Mouse (Mus musculus): Measurements from ENCODE around the gene Hoxb3. TPM values are rescaled to one million over a fixed set of nuclear protein-coding genes. Genes with fewer than 3 reads are reported as not detected.

Hoxb3 gene
- polyA plus RNA-seq, 1 experiment from 2014 or later, result 4.2 TPM

DNA sequence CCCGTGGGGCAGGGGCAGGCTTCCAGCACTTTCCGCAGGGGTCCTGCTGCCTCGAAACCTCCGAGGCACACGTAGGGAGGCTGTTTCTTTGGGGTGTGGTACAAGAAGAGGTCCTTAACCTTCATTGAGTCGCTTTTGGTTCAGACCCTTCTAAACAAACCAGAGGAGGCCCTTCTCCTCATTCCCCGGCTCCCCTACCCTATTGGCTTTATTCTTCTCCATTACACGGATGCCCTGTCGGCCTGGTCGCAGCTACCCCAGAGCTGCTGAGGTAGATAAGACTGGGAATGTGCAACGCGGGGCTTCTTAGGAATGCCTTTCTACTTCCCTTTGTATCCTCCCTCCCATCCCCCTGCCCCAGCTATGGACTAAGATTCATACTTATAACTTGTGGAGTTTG is 3.6 kb downstream of the Hoxb3 start:
- H3K4me3 ChIP-seq (replicated peaks; ENCODE audit: low read depth, low read length), result peak overlapping the region; percentile 8; the same call in 1 of the 2 replicates
- no peak for DNase-seq (ENCODE audit: low spot score)
- no peaks in the 10 kb centered on the region for H3K9me3 ChIP-seq (replicated peaks; ENCODE audit: low read length)
- peak overlapping the region; percentile 99 for H3K27ac ChIP-seq
- TF ChIP-seq CTCF (IDR thresholded peaks at IDR 0.05; ENCODE audit: low read depth), result no peak
- peaks cover 12% of the 10 kb centered on the region; the same call in 1 of the 2 replicates for H3K36me3 ChIP-seq (ENCODE audit: insufficient read depth, low read length)
- H3K4me2 ChIP-seq (ENCODE audit: low read length), result peak overlapping the region; percentile 96
- peaks cover 74% of the 10 kb centered on the region for H3K4me1 ChIP-seq (replicated peaks; ENCODE audit: insufficient read depth, low read length)
- peak overlapping the region; percentile 88 for H3K9ac ChIP-seq (ENCODE audit: low read depth, low read length)
- no peaks in the 10 kb centered on the region for H3K27me3 ChIP-seq (ENCODE audit: insufficient read depth, low read length)
- 33% methylated on average over 12 of the region's 12 CpGs for WGBS
- no peak for ATAC-seq (replicated peaks; ENCODE audit: low FRiP score, low read depth)

DNA sequence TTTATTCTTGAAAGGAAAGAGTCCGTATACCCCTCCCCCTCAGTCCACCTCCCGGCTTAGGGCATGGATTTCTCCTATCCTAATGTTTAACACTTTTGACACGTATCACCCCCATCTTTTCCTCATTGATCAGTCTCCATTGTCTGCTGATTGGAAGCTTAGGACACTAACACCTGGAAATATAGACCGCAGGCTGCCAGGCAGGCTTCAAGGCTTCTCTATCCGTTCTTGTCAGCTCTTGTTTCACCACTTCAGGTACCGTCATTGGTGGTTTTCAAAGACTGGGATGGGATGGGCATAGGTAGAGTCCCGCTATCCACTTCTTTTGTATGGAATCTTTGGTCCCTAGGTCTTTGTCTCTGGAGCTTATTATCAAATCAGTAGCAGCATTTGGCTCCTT is 4.0 kb downstream of the Hoxb3 start:
- Histone ChIP-seq H3K27ac (peak overlapping the region; percentile 99), H3K9ac (ENCODE audit: low read depth, low read length) (peak overlapping the region; percentile 88), H3K4me1 (replicated peaks; ENCODE audit: insufficient read depth, low read length) (peaks cover 75% of the 10 kb centered on the region), H3K4me2 (ENCODE audit: low read length) (peak overlapping the region; percentile 96), H3K27me3 (ENCODE audit: insufficient read depth, low read length) (no peaks in the 10 kb centered on the region), H3K4me3 (replicated peaks; ENCODE audit: low read depth, low read length) (peak overlapping the region; percentile 11), H3K9me3 (replicated peaks; ENCODE audit: low read length) (no peaks in the 10 kb centered on the region), H3K36me3 (ENCODE audit: insufficient read depth, low read length) (peaks cover 12% of the 10 kb centered on the region; the same call in 1 of the 2 replicates)
- TF ChIP-seq CTCF (IDR thresholded peaks at IDR 0.05; ENCODE audit: low read depth), result no peak
- DNase-seq (ENCODE audit: low spot score) (no peak), ATAC-seq (replicated peaks; ENCODE audit: low FRiP score, low read depth) (no peak)
- WGBS, result 43% methylated on average over 7 of the region's 7 CpGs

DNA sequence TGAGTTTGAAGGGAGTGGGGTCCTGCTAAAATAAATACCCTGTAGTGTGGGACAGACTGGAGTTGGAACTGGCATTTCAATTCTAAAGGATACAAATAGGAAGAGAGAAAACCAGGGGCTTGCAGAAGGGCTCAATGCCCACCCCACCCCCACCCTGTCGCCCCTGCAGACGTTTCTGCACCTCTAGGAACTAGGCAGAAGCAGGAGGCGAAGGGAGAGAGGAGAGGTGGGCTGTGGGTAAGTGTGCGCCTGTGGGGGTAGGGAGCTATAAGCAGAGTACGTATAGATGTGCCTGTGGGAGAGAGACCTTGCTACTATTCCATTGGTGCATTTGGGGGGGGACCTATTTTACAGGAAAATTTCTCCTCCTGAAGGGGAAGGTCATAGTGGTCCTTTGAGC is 4.6 kb downstream of the Hoxb3 start:
- Histone ChIP-seq H3K36me3 (ENCODE audit: insufficient read depth, low read length) (peaks cover 14% of the 10 kb centered on the region; the same call in 1 of the 2 replicates), H3K4me2 (ENCODE audit: low read length) (peak overlapping the region; percentile 96), H3K27me3 (ENCODE audit: insufficient read depth, low read length) (no peaks in the 10 kb centered on the region), H3K4me3 (replicated peaks; ENCODE audit: low read depth, low read length) (peak overlapping the region; percentile 11; the same call in 1 of the 2 replicates), H3K27ac (peak overlapping the region; percentile 99), H3K9me3 (replicated peaks; ENCODE audit: low read length) (no peaks in the 10 kb centered on the region), H3K4me1 (replicated peaks; ENCODE audit: insufficient read depth, low read length) (peaks cover 72% of the 10 kb centered on the region), H3K9ac (ENCODE audit: low read depth, low read length) (peak overlapping the region; percentile 44)
- TF ChIP-seq CTCF (IDR thresholded peaks at IDR 0.05; ENCODE audit: low read depth), result no peak
- ATAC-seq (replicated peaks; ENCODE audit: low FRiP score, low read depth) (no peak), DNase-seq (ENCODE audit: low spot score) (no peak)
- WGBS, result 36% methylated on average over 5 of the region's 5 CpGs

DNA sequence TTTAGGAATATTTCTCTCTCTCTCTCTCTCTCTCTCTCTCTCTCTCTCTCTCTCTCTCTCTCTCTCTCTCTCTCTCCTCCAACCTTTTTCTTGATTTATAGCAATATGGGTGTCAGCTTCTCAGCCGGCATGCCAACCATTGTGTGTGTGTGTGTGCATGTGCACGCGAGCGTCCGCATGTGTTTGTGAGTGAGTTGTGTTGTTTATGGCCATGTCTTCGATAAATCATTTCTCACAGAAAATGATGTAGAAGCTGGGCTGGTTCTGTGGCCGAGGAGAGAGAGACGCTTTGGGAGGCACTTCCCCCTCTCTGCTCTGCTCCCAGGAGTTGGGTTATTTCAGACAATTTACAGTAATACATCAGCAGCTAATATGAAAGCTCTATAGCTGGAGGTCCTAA is 5.5 kb downstream of the Hoxb3 start:
- Histone ChIP-seq H3K27me3 (ENCODE audit: insufficient read depth, low read length) (no peaks in the 10 kb centered on the region), H3K36me3 (ENCODE audit: insufficient read depth, low read length) (peaks cover 15% of the 10 kb centered on the region; the same call in 1 of the 2 replicates), H3K27ac (peak overlapping the region; percentile 99), H3K4me3 (replicated peaks; ENCODE audit: low read depth, low read length) (0 out of 2 replicates have a peak overlapping the region, but pooled peaks have one; percentile 13), H3K4me2 (ENCODE audit: low read length) (peak overlapping the region; percentile 96), H3K9ac (ENCODE audit: low read depth, low read length) (0 out of 2 replicates have a peak overlapping the region, but pooled peaks have one; percentile 52), H3K4me1 (replicated peaks; ENCODE audit: insufficient read depth, low read length) (peaks cover 72% of the 10 kb centered on the region), H3K9me3 (replicated peaks; ENCODE audit: low read length) (no peaks in the 10 kb centered on the region)
- DNase-seq (ENCODE audit: low spot score), result no peak
- 10% methylated on average over 8 of the region's 8 CpGs for WGBS
- TF ChIP-seq CTCF (IDR thresholded peaks at IDR 0.05; ENCODE audit: low read depth), result no peak
- ATAC-seq (replicated peaks; ENCODE audit: low FRiP score, low read depth), result no peak

DNA sequence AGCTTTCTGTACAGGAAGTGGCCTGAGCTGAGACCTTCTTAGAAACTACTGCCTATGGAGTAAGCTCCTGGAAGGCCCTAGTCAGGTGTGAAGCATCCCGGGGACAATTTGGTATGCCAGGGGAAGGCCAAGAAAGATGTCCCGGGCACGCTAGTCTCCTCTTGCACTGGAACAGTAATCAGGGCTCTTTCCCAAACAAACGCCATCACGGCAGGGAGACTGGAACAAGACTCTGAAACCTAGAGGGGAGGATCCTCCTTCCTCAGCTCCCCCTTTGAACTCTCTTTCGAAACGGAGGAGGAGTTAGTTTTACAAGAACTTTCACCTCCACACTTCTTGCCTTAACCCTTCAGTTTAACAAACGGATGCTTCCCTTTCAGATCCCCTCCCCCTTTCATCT is 9.0 kb downstream of the Hoxb3 start:
- Histone ChIP-seq H3K9ac (ENCODE audit: low read depth, low read length) (peak overlapping the region; percentile 73), H3K4me1 (replicated peaks; ENCODE audit: insufficient read depth, low read length) (peaks cover 78% of the 10 kb centered on the region), H3K9me3 (replicated peaks; ENCODE audit: low read length) (no peaks in the 10 kb centered on the region), H3K27ac (peak overlapping the region; percentile 96), H3K27me3 (ENCODE audit: insufficient read depth, low read length) (no peaks in the 10 kb centered on the region), H3K36me3 (ENCODE audit: insufficient read depth, low read length) (peaks cover 10% of the 10 kb centered on the region; the same call in 1 of the 2 replicates), H3K4me2 (ENCODE audit: low read length) (peak overlapping the region; percentile 72), H3K4me3 (replicated peaks; ENCODE audit: low read depth, low read length) (peak overlapping the region; percentile 33)
- ATAC-seq (replicated peaks; ENCODE audit: low FRiP score, low read depth) (no peak), DNase-seq (ENCODE audit: low spot score) (peak; percentile 89)
- 6% methylated on average over 8 of the region's 8 CpGs for WGBS
- no peak for TF ChIP-seq CTCF (IDR thresholded peaks at IDR 0.05; ENCODE audit: low read depth)

DNA sequence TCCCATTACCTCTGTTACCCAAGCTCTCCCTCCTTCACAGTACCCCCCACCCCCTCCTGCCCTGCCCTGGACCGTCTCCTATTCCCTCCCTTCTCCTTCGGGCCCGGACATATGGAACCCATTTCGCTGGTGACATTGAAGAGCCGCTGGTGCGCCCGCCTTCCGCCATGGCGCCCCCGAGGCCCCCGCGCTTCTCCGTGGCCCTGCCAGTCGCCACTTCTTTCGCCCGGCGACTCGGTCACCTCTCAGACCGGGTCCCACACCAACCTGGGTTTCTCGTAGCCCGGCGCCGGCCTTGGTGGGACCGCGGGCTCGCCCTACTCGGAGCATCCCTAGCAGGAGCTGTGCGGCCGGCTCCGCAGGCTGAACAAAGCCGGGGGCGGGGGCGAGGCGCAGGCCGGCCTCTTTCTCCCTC is 9.5 kb downstream of the Hoxb3 start:
- ATAC-seq (replicated peaks; ENCODE audit: low FRiP score, low read depth) (no peak), DNase-seq (ENCODE audit: low spot score) (no peak)
- WGBS, result 11% methylated on average over 35 of the region's 35 CpGs

More for the DNA sequence above, 9.5 kb downstream of the Hoxb3 start:
- Histone ChIP-seq H3K4me3 (replicated peaks; ENCODE audit: low read depth, low read length) (peak overlapping the region; percentile 33), H3K27ac (peak overlapping the region; percentile 96), H3K4me2 (ENCODE audit: low read length) (peak overlapping the region; percentile 72), H3K9ac (ENCODE audit: low read depth, low read length) (peak overlapping the region; percentile 73), H3K27me3 (ENCODE audit: insufficient read depth, low read length) (no peaks in the 10 kb centered on the region), H3K9me3 (replicated peaks; ENCODE audit: low read length) (no peaks in the 10 kb centered on the region), H3K4me1 (replicated peaks; ENCODE audit: insufficient read depth, low read length) (peaks cover 77% of the 10 kb centered on the region), H3K36me3 (ENCODE audit: insufficient read depth, low read length) (peaks cover 10% of the 10 kb centered on the region; the same call in 1 of the 2 replicates)
- TF ChIP-seq CTCF (IDR thresholded peaks at IDR 0.05; ENCODE audit: low read depth), result no peak

Data from kidney, postnatal 0 days (tissue).